Mouse (Mus musculus) bone marrow, adult 2 months (tissue): Measurements from ENCODE around the gene Degs1. TPM values are rescaled to one million over a fixed set of nuclear protein-coding genes. Genes with fewer than 3 reads are reported as not detected.

Experiments
- H3K27ac ChIP-seq: fragments of 200-500 bp; 2 replicates; pipeline ENCODE4 v1.5.1; 2012; ENCODE audit warnings: low read depth, mild to moderate bottlenecking, control low read depth, inconsistent platforms, low read length; ENCODE audit not compliant: control insufficient read depth, poor library complexity, insufficient read depth
- H3K4me1 ChIP-seq: fragments of 200-500 bp; 2 replicates; pipeline ENCODE4 v1.6.1; 2011; ENCODE audit warnings: low read length; ENCODE audit not compliant: control insufficient read depth, insufficient read depth
- H3K4me3 ChIP-seq: fragments of 200-500 bp; replicated peaks from 2 replicates; pipeline ENCODE3; 2011; ENCODE audit warnings: mild to moderate bottlenecking, low read depth, low read length, control low read depth; ENCODE audit not compliant: control insufficient read depth
- CTCF ChIP-seq: fragments of 200-500 bp; IDR thresholded peaks from 2 replicates; pipeline ENCODE4 v1.5.1; 2011; ENCODE audit warnings: low read length, control low read depth; ENCODE audit not compliant: control insufficient read depth, insufficient read depth
- POLR2A ChIP-seq: fragments of 200-500 bp; IDR thresholded peaks from 2 replicates; pipeline ENCODE4 v1.6.1; 2011; ENCODE audit warnings: low read depth, mild to moderate bottlenecking, control low read depth, low read length, borderline replicate concordance; ENCODE audit not compliant: control insufficient read depth
- WGBS: fragments of 180-500 bp; shearing (Covaris S2); methylation state at CpG from one replicate; pipeline ENCODE4 v1.1.7; 2018; 5-methylcytosine and 5-hydroxymethylcytosine counted together
- polyA plus RNA-seq: library from polyadenylated mRNA; stranded (reverse); fragments of >200 nt; gene quantifications from 2 replicates; pipeline ENCODE4 v1.2.4, GENCODE M21; 2011; ENCODE audit warnings: low replicate concordance; ENCODE audit not compliant: missing spikeins, insufficient read depth, insufficient read length

The Degs1 gene
- polyA plus RNA-seq, 1 experiment: 74.3 TPM

DNA sequence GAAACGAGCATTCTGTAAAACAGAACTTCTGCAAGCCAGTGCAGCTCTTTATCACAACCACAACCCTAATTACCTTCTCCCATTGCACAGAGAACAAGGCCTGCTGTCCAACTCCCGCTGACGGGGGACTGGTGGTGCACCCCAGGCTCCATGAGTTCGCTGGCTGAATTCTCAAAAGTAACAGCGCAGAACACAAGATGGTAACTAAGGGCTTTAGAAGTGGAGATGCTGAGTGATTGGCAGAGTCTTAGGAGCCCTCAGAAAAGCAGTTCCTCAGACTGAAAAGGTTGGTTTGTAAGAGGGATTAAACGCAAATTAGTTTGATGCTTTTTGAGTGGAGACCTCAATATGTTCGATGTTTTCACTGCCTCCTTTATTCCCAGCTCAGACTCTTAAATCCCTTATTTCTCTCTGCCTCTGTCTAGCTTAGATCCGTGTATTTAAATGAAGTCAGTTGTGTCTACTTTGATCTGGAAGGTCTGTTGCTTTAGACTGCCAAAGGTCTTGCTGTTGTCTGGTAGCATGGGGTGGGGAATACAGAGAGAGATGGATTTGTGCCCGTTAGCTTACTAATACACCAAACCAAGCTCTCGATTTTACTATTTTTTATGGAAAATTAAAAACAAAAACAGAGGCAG, 30.0 kb downstream of the Degs1 start:
- H3K27ac ChIP-seq: no peak overlapping the region
- no peak for TF ChIP-seq CTCF
- no peak for TF ChIP-seq POLR2A
- H3K4me3 ChIP-seq: no peak overlapping the region
- WGBS: 83% methylated on average over 10 of the region's 10 CpGs
- H3K4me1 ChIP-seq: no peaks in the 10 kb centered on the region

DNA sequence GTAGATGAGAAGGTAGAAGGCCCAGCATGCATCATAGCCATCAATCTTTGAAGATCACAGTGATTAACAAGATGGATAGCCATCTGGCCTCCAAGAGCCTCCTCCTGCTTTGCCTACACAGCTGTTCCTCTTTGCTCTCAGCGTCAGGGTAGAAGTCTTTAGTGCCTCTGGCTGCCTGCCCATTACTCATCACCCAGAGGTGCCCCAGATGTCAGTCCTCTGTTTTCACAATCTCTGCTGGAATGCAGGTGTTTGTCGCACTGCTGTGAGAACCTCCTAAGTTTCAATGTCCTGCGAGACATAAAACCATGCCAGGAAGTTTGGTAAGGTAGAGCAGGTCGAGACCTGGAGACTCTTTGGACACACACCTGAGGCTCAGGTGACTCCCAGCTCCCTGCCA, 31.9 kb downstream of the Degs1 start:
- TF ChIP-seq CTCF: no peak
- TF ChIP-seq POLR2A: no peak
- no peaks in the 10 kb centered on the region for H3K4me1 ChIP-seq
- H3K4me3 ChIP-seq: no peak overlapping the region
- WGBS: 58% methylated on average over 4 of the region's 4 CpGs
- no peak overlapping the region for H3K27ac ChIP-seq

DNA sequence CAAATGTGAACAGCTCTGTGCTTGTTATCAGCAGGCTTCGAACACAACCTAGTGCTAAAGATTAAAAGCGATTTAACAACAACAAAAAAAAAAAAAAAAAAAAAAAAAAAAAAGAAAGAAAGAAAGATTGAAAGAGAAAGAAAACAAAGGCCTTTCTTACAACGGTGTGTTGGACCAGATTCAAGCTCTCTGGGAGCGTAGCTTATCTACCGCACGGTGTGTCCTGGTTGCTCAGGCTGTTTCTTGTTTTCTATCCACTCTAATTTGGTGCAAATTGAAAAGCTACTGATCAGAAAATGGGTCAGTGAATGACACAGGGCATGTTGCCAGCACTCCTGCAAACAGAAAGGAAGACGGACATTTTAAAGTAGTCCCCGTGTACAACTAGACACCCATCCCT, 33.3 kb downstream of the Degs1 start:
- H3K4me1 ChIP-seq: no peaks in the 10 kb centered on the region
- 61% methylated on average over 8 of the region's 8 CpGs for WGBS
- H3K27ac ChIP-seq: no peak overlapping the region
- TF ChIP-seq CTCF (no peak), POLR2A (no peak)
- H3K4me3 ChIP-seq: no peak overlapping the region

DNA sequence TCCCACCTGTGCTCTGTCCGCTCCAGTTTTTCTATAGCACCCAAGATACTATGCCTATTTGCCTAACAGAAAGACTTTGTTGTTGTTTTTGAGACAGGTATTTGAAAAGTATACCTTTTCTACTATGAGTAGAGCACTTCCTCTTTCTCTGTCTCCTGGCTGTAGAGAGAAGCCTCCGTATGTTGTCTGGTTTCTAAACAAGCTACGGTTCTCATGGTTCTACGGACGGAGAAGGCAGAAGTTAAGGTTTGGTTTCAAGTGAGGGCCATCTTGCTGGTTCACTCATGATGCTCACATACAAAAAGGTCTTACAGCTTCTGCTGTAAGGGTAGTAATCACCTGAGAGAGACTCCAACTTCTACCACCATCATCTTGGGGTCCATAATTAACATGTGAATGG, 37.6 kb downstream of the Degs1 start:
- Histone ChIP-seq H3K4me3 (no peak overlapping the region), H3K27ac (no peak overlapping the region), H3K4me1 (no peaks in the 10 kb centered on the region)
- no peak for TF ChIP-seq CTCF
- TF ChIP-seq POLR2A: no peak
- WGBS: 55% methylated on average over 5 of the region's 5 CpGs

DNA sequence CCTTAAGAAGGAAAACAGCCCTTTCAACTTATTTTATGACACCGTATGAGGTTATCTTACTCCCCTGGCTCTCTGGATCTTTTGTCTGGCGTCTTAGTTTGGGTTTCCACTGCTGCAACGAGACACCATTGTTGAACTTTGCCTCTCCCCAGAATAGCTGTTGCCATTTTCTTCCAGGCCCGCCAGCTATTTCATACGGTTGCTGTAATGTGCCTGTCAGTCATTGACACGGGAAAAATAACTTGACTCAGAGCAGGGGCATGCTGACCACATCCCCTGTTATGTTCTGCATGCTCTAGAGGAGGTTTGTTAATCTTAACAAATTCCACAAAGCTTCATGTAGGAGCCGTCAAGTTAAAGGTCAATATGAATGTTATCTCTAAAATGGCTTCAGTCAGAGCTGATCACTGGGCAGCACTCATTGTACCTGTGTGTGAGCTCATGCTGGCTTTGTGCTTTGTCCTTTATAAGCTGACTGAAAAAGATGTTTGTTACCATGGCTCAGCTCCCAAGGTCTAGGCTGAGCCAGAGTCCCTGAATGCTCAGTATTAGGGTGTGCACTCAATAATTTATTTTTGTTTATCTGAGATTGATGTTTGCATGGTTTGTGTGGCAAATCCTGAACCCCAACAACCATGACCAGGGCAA, 44.4 kb downstream of the Degs1 start:
- Histone ChIP-seq H3K4me1 (no peaks in the 10 kb centered on the region; the same call in 1 of the 2 replicates), H3K4me3 (no peak overlapping the region), H3K27ac (no peak overlapping the region)
- 67% methylated on average over 7 of the region's 7 CpGs for WGBS
- no peak for TF ChIP-seq POLR2A
- TF ChIP-seq CTCF: no peak

DNA sequence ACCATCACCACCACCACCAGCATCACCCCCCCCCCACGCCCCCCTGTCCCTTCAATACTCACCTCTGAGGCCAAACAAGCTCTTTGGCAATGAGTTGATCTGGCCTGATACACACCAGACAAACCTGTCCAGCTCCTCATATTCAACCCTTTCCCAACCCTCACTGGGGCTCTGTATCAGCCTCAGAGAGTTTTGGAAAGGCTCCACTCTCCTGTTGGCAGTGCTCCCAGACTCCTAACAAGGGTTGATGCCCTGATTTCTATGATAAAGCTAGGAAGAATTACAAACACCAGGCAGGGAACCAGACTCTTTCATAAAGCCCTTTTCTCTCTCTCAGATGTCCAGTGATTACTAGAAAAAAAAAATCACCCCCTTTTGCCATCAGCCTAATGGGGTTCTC, 45.2 kb downstream of the Degs1 start:
- WGBS: 60% methylated on average over 1 of the region's 1 CpGs
- no peak overlapping the region for H3K27ac ChIP-seq

DNA sequence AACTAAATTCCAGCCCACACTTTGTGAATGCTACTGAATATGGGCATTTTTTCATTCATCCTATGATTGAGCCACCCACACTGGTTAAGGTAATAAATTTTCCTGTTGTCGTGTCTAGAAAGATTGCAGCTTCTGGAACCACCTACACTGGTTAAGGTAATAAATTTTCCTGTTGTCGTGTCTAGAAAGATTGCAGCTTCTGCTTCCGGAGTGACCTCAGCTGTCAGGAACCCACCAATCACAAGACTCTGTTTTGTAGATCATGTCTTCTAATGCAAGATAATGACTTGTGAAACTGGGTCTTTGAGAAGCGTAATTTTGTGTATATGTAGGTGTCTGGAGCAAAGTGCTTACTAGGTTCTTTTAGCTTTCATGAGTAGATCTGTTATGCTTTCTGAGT, 47.4 kb downstream of the Degs1 start:
- no peak for TF ChIP-seq CTCF
- TF ChIP-seq POLR2A: no peak
- H3K27ac ChIP-seq: no peak overlapping the region
- H3K4me1 ChIP-seq: no peaks in the 10 kb centered on the region; the same call in 1 of the 2 replicates
- H3K4me3 ChIP-seq: no peak overlapping the region
- WGBS: 15% methylated on average over 4 of the region's 4 CpGs

More for the DNA sequence above, 45.2 kb downstream of the Degs1 start:
- no peak for TF ChIP-seq CTCF
- no peak for TF ChIP-seq POLR2A
- no peaks in the 10 kb centered on the region; the same call in 1 of the 2 replicates for H3K4me1 ChIP-seq
- no peak overlapping the region for H3K4me3 ChIP-seq

DNA sequence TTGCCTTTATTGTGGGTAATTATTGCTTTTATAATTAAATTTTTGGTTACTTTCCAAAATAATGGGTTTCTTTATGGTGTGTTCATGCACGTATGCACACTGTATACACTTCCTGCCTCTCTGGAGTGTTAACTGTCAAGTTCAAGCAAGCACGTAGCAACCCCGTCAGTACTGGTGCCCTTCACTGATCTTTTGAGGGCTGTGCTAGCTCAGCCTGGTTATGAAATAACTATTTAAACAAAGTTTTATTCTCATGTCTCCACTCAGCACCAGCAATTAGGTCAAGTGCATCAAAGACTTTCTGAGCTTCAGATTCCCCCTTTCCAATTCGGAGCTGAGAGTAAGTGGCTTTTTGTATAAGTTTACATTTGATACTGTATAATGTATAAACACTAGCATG, 53.2 kb downstream of the Degs1 start:
- H3K4me3 ChIP-seq: no peak overlapping the region
- H3K27ac ChIP-seq: no peak overlapping the region
- no peaks in the 10 kb centered on the region for H3K4me1 ChIP-seq
- WGBS: 79% methylated on average over 4 of the region's 4 CpGs
- no peak for TF ChIP-seq POLR2A
- no peak for TF ChIP-seq CTCF

DNA sequence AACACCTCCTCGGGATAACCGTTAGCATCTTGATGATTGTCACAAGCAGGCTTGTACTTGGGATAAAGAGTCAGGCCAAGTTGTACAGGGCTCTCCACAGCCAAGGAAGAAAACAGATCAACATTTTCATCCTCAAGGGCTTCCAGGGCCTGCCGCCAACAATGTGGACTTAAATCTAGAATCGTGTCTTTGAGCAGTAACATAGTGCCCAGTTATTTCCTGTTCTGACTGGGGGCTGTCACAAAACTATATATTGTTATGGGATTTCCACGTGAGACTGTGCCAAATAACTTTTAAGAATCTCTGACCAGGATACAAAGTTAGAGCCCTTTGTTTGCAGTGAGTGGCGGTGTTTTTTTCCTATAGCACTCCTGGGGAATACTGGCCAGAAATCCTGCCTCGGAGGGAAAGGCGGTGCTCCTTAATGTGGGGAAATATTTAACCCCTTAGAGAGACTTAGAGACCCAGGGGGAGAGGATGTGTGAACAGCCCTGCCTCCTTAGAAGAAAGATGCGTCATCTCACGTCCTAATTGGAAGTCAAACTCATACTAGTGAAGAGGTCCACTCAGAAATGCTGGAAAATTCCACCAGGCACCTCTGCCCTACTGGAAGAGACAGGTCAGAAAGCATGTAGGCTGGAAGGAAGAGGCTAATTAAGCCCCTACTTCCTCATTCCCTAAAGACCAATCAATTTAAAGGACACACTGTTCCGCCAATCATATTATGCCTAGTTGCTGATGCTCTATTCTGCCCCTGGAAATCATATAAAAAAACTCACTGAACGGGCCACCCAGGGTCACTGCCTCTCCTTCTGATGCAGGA, 55.3 kb downstream of the Degs1 start:
- no peak overlapping the region for H3K27ac ChIP-seq
- H3K4me1 ChIP-seq: no peaks in the 10 kb centered on the region
- H3K4me3 ChIP-seq: no peak overlapping the region
- 74% methylated on average over 12 of the region's 12 CpGs for WGBS
- no peak for TF ChIP-seq CTCF
- TF ChIP-seq POLR2A: no peak
